Mouse (Mus musculus) forebrain, embryonic 13.5 days (tissue): ENCODE measurements around the gene Akap1. TPM values are rescaled to one million over a fixed set of nuclear protein-coding genes. Genes with fewer than 3 reads are reported as not detected.
"Not testable (repeated sequence)": the region's sequence is repeated elsewhere in the genome, so short reads cannot be mapped to it uniquely, and the experiment has no call there.

Source experiments
- ATAC-seq: fragments of 200-750 bp; cut with Nextera tagmentation; 2 replicates; pipeline ENCODE4 v1.8.0; 2017
- H3K27ac ChIP-seq: fragments of 300-500 bp; sonication (generic); 2 replicates; pipeline ENCODE4 v1.5.1; 2015; ENCODE audit warnings: inconsistent platforms, mild to moderate bottlenecking, moderate library complexity
- H3K27me3 ChIP-seq: fragments of 300-500 bp; sonication (generic); 2 replicates; pipeline ENCODE4 v1.6.1; 2015; ENCODE audit warnings: mild to moderate bottlenecking, inconsistent platforms
- H3K36me3 ChIP-seq: fragments of 300-500 bp; sonication (generic); 2 replicates; pipeline ENCODE4 v1.6.1; 2015; ENCODE audit warnings: mild to moderate bottlenecking, inconsistent platforms; ENCODE audit not compliant: poor library complexity, severe bottlenecking
- H3K4me1 ChIP-seq: fragments of 300-500 bp; sonication (generic); 2 replicates; pipeline ENCODE4 v1.6.1; 2015; ENCODE audit warnings: inconsistent platforms
- H3K4me2 ChIP-seq: fragments of 300-500 bp; sonication (generic); 2 replicates; pipeline ENCODE4 v1.6.1; 2015; ENCODE audit warnings: inconsistent platforms, mild to moderate bottlenecking, moderate library complexity
- H3K4me3 ChIP-seq: fragments of 300-500 bp; sonication (generic); 2 replicates; pipeline ENCODE4 v1.5.1; 2015; ENCODE audit warnings: mild to moderate bottlenecking, inconsistent platforms
- H3K9ac ChIP-seq: fragments of 300-500 bp; sonication (generic); 2 replicates; pipeline ENCODE4 v1.6.1; 2015; ENCODE audit warnings: mild to moderate bottlenecking, inconsistent platforms
- H3K9me3 ChIP-seq: fragments of 300-500 bp; sonication (generic); replicated peaks from 2 replicates; pipeline ENCODE4 v1.6.1; 2016; ENCODE audit warnings: inconsistent platforms
- WGBS: fragments of 180-500 bp; shearing (Covaris S2); methylation state at CpG from one replicate; pipeline ENCODE4 v1.1.7; 2015; 5-methylcytosine and 5-hydroxymethylcytosine counted together
- polyA plus RNA-seq: library from polyadenylated mRNA; unstranded; fragments of >200 nt; fragmentation: Nextera tagmentation; extraction: Ambion mirVana; gene quantifications from 2 replicates; pipeline ENCODE4 v1.2.1, GENCODE M21; 2015

The Akap1 gene
- polyA plus RNA-seq, 1 experiment from 2014 or later, result 21.8 TPM

DNA sequence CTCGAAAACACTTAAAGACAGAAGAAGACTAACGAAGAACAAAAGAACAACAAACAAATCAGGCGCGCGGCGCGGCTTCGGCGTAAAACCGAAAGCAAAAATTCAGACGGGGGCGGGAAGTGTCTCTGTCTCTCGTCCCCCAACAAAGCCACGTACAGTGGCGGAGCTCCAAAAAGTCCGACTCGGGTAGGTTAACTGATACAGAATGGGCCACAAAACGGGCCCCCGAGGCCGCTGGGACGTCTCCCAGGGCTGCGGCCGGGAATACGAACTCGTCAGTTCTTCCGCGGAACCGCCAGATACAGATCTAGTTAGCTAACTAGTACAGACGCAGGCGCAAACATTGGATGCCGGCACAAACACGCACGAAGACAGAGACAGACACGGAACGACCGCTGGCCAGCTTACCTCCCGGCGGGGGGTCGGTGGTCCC, 31.4 kb upstream of the Akap1 start:
- not testable (repeated sequence) for H3K4me1 ChIP-seq, H3K36me3 ChIP-seq, H3K9me3 ChIP-seq, H3K27ac ChIP-seq, ATAC-seq, H3K9ac ChIP-seq, H3K27me3 ChIP-seq
- Histone ChIP-seq H3K4me3 (peak overlapping the region; percentile 31), H3K4me2 (peak overlapping the region; percentile 42)
- whole genome bisulfite sequencing, result 24% methylated on average over 32 of the region's 39 CpGs

DNA sequence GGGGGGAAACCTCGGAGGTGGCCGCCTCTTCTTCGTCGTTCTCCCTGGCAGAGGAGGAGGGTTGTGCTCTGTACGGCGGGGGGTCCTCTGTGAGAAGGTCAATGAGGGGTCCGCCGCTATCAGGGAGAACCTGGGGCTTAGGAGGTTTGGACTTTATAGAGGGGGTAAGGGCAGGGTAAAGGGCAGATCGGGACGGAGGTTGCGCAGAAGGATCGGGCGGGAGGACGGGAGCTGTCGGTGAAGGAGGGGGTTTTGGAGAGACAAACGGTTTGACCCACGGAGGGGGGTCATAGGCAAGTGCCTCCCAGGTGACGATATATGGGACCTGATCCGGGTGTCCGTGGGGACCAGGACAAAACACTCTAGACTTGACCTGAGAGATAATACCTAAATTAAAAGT, 30.8 kb upstream of the Akap1 start:
- not testable (repeated sequence) for H3K9me3 ChIP-seq, H3K4me3 ChIP-seq, H3K27ac ChIP-seq, H3K4me1 ChIP-seq, ATAC-seq, H3K9ac ChIP-seq, H3K27me3 ChIP-seq, H3K36me3 ChIP-seq
- WGBS, result 49% methylated on average over 12 of the region's 20 CpGs
- H3K4me2 ChIP-seq, result peak overlapping the region; percentile 27; the same call in 1 of the 2 replicates

DNA sequence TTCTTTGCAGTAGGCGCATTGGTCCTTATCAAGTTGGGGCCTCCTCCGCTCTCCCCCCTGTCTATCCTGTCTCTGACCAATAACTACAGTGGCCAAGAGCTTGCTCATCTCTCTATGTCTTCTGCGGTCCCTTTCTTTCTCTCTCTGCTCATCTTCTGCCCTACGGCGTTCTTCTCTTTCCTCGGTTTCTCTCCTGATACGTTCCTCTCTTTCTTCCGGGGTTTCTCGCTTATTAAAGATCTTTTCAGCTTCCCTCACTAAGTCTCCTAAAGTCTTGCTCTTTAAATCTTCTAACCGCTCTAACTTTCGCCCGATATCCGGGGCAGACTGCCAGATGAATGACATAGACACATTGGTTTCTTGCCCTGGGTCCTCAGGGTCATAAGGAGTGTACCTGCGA, 29.9 kb upstream of the Akap1 start:
- 93% methylated on average over 11 of the region's 14 CpGs for WGBS
- not testable (repeated sequence) for H3K27ac ChIP-seq, H3K36me3 ChIP-seq, ATAC-seq, H3K27me3 ChIP-seq, H3K4me1 ChIP-seq, H3K4me2 ChIP-seq, H3K9me3 ChIP-seq, H3K4me3 ChIP-seq, H3K9ac ChIP-seq

GRCm38 (mm10) chr11:88893501-88893900, 29.1 kb upstream of the Akap1 start:
- H3K36me3 ChIP-seq, H3K27me3 ChIP-seq, H3K4me3 ChIP-seq, H3K4me1 ChIP-seq, H3K4me2 ChIP-seq, ATAC-seq, H3K9me3 ChIP-seq, H3K27ac ChIP-seq, H3K9ac ChIP-seq: not testable (repeated sequence)
- 93% methylated on average over 2 of the region's 8 CpGs for WGBS

DNA sequence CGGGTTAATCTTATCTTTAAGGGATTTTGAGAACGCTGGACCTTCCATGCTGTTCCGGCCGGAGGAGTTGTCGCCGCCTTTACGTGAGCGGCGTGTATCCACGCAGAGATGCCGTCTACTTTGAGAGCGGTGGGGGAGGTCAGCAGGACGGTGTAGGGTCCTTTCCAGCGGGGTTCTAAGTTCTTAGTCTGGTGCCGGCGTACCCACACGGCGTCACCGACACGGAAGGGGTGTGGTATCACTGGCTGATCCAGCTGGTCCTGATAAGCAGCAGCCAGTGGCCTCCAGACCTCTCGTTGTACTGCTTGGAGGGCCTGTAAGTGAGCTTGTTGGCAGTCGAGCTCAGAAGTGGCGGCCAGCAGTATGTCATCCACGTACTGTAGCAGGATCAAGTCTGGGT, 28.4 kb upstream of the Akap1 start:
- H3K4me1 ChIP-seq, H3K9me3 ChIP-seq, ATAC-seq, H3K27me3 ChIP-seq, H3K4me2 ChIP-seq, H3K36me3 ChIP-seq, H3K9ac ChIP-seq, H3K27ac ChIP-seq, H3K4me3 ChIP-seq: not testable (repeated sequence)
- 96% methylated on average over 22 of the region's 24 CpGs for WGBS

GRCm38 (mm10) chr11:88891921-88892561, 27.7 kb upstream of the Akap1 start:
- H3K9me3 ChIP-seq, H3K36me3 ChIP-seq, H3K4me3 ChIP-seq, ATAC-seq, H3K27me3 ChIP-seq, H3K4me1 ChIP-seq, H3K4me2 ChIP-seq, H3K9ac ChIP-seq, H3K27ac ChIP-seq: not testable (repeated sequence)
- WGBS, result 94% methylated on average over 22 of the region's 24 CpGs

- not testable (repeated sequence) for H3K27ac ChIP-seq, H3K36me3 ChIP-seq, ATAC-seq, H3K4me1 ChIP-seq, H3K4me3 ChIP-seq, H3K4me2 ChIP-seq, H3K27me3 ChIP-seq, H3K9ac ChIP-seq, H3K9me3 ChIP-seq
- WGBS, result 97% methylated on average over 9 of the region's 12 CpGs
These were observed 27.1 kb upstream of the Akap1 start for GRCm38 (mm10) chr11:88891446-88891845.

- WGBS, result 93% methylated on average over 6 of the region's 11 CpGs
- not testable (repeated sequence) for ATAC-seq, H3K4me1 ChIP-seq
These were observed 26.5 kb upstream of the Akap1 start for GRCm38 (mm10) chr11:88890904-88891303.

DNA sequence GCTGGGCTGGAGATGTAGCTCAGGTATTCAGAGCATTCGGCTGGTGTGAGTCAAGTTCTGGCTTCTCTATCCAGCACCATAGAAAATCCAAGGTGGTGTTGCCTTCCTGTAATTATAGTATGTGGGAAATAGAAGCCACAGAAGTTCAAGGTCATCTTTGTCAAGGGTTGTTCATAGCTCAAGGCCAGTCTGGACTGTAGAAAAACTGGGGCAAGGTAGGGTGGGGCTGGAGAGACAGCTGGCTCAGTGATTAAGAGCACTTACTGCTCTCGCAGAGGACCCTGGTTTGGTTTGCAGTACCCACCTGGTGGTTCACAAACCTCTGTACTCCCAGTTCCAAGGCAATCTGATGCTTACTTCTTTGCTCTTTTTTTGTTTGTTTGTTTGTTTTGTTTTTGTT, 24.6 kb upstream of the Akap1 start:
- Histone ChIP-seq H3K9me3 (no peaks in the 10 kb centered on the region), H3K9ac (no peak overlapping the region), H3K4me3 (no peak overlapping the region), H3K27me3 (no peaks in the 10 kb centered on the region), H3K4me1 (peaks cover 6% of the 10 kb centered on the region; the same call in 1 of the 2 replicates), H3K4me2 (no peak overlapping the region), H3K36me3 (no peaks in the 10 kb centered on the region), H3K27ac (no peak overlapping the region)
- WGBS, result 91% methylated on average over 2 of the region's 2 CpGs
- no peak for ATAC-seq

More at GRCm38 (mm10) chr11:88890904-88891303, 26.5 kb upstream of the Akap1 start:
- not testable (repeated sequence) for H3K4me3 ChIP-seq, H3K27ac ChIP-seq, H3K9ac ChIP-seq, H3K36me3 ChIP-seq, H3K9me3 ChIP-seq, H3K4me2 ChIP-seq, H3K27me3 ChIP-seq

DNA sequence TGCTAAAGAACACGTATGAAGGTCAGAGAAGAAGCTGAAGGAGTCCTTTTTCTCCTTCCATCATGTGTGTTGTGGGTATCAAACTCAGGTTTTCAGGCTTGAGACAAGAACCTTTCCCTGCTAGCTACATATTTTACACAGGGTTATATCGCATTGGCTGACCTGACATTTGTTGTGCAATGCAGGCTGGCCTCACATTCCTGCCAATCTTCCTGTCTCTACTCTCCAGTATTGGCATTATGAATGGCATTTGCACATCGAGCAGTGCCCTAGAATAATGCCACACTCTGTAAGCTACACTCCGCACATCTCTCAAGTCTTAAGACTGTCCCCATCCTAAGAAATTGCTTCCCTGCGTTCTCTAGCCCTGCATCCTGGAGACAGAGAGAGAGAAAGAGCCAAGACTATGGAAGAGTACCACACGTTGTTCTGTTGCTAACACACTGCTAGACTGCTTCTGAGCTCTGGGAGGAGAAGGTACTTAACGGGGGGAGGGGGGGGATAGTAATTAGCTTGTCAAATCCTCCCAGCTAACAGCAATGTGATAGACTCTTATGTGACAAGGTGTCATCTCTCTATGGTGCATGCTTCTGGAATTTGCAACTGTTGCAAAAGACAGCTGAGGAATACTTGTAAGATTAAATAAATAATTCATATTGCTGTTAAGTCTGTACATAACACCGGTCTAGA, 20.1 kb upstream of the Akap1 start:
- Histone ChIP-seq H3K9ac (no peak overlapping the region), H3K27ac (peak overlapping the region; percentile 63), H3K4me1 (peaks cover 6% of the 10 kb centered on the region; the same call in 1 of the 2 replicates), H3K4me3 (no peak overlapping the region), H3K27me3 (no peaks in the 10 kb centered on the region), H3K4me2 (no peak overlapping the region), H3K36me3 (no peaks in the 10 kb centered on the region), H3K9me3 (no peaks in the 10 kb centered on the region)
- peak; percentile 65; the same call in 1 of the 2 replicates for ATAC-seq
- 70% methylated on average over 8 of the region's 8 CpGs for WGBS

GRCm38 (mm10) chr11:88878011-88878410, 13.6 kb upstream of the Akap1 start:
- ATAC-seq, result no peak
- Histone ChIP-seq H3K4me1 (peaks cover 10% of the 10 kb centered on the region), H3K9me3 (no peaks in the 10 kb centered on the region), H3K9ac (no peak overlapping the region), H3K4me2 (no peak overlapping the region), H3K4me3 (no peak overlapping the region), H3K27me3 (peaks cover 15% of the 10 kb centered on the region), H3K27ac (no peak overlapping the region), H3K36me3 (no peaks in the 10 kb centered on the region)
- WGBS, result 91% methylated on average over 12 of the region's 12 CpGs

DNA sequence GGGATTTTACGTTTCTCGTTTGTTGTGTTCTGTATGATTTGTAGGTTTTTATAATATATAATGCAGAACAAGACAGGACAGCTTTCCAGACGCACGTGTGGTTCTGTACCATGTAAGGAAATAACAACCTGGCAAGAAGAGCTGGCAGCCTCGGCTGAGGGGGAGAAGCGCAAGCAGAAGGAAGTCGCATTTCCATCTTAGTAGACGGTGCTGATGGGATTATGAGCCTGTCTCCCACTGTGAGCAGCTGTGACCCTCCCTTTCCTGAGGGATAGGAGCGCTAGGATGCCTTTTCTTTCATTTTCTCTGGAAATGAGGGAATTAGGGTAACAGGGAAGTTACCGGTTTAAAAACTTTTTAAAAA, 9.3 kb upstream of the Akap1 start:
- Histone ChIP-seq H3K4me2 (peak overlapping the region; percentile 64), H3K4me3 (peak overlapping the region; percentile 31), H3K27ac (no peak overlapping the region), H3K36me3 (no peaks in the 10 kb centered on the region), H3K27me3 (peaks cover 26% of the 10 kb centered on the region), H3K4me1 (peaks cover 11% of the 10 kb centered on the region), H3K9ac (peak overlapping the region; percentile 50; the same call in 1 of the 2 replicates), H3K9me3 (no peaks in the 10 kb centered on the region)
- ATAC-seq, result no peak
- WGBS, result 2% methylated on average over 10 of the region's 10 CpGs
